Mouse (Mus musculus) CH12.LX (cell line): Measurements from ENCODE around the gene Tmem259.
A peak's percentile ranks its signal among the peaks of the same experiment; 100 is the strongest.

Experiments
- CHD1 ChIP-seq: IDR thresholded peaks from 2 replicates; pipeline ENCODE4 v1.6.1; 2012; ENCODE audit warnings: low read depth, low read length, improper control_type of control experiment, inconsistent platforms
- CHD2 ChIP-seq: IDR thresholded peaks from 2 replicates; pipeline ENCODE4 v1.6.1; 2011; ENCODE audit warnings: low read length, improper control_type of control experiment
- CTCF ChIP-seq, 2 experiments: IDR thresholded peaks in 1 of 2; conservative IDR thresholded peaks in 1 of 2; 2 replicates each; pipeline ENCODE4 v1.5.1; 2011 to 2012; ENCODE audit warnings: low read depth in 2 of 2, low read length in 2 of 2, improper control_type of control experiment in 1 of 2, inconsistent platforms in 1 of 2, mild to moderate bottlenecking in 1 of 2, moderate library complexity in 1 of 2
- MXI1 ChIP-seq: IDR thresholded peaks from 2 replicates; pipeline ENCODE4 v1.6.1; 2011; ENCODE audit warnings: mild to moderate bottlenecking, low read depth, low read length, improper control_type of control experiment
- POLR2A ChIP-seq: IDR thresholded peaks from 2 replicates; pipeline ENCODE4 v1.6.1; 2011; ENCODE audit warnings: low read depth, mild to moderate bottlenecking, improper control_type of control experiment, low read length
- SMC3 ChIP-seq: IDR thresholded peaks from 2 replicates; pipeline ENCODE4 v1.6.1; 2011; ENCODE audit warnings: low read depth, low read length, improper control_type of control experiment
- USF1 ChIP-seq: IDR thresholded peaks from 2 replicates; pipeline ENCODE4 v1.6.1; 2014; ENCODE audit warnings: low read depth, mild to moderate bottlenecking, inconsistent platforms, low read length, improper control_type of control experiment

DNA sequence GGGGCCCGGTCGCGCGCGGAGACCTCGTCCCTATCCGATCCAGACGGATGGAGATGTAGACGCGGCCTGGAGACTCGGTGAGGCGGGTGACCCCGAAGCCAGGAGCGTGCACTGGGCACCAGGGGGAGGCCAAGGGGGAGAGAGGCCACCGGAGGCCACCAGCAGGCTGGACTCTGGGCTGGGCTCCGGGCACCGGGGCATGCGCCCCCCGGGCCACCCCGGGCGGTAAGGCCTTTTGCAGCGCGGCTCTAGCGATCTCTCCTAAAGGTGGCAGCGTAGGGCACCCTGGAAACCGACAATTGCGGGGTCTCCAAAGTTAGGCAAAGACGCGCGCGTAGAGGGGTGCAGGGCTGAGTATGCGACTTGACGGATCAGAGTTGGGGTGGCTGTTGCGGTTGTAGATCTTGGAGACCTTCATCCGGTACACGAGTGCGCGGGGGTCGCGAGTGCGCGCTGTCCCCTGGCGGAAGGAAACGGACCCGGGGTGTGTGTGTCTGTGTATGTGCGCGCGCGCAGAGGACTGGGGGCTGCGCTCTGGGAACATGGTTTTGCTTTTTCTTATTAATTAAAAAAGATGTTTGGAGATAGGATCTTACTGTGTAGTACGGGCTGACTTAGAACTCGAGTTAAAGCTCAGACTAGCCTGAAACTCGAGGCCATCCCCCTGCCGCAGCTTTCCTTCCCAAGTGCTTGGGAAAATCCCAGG lies 56.7 kb downstream of the Tmem259 start:
- no peak; the same call in 1 of the 2 replicates for TF ChIP-seq SMC3
- peak in 1 of 2 experiments; percentile 20; a peak in 2 of 4 replicates for TF ChIP-seq CTCF (conservative IDR thresholded peaks at IDR 0.05 in 1 of 2, IDR thresholded peaks at IDR 0.05 in 1 of 2; ENCODE audit: low read depth in 2 of 2, low read length in 2 of 2)
- TF ChIP-seq USF1: no peak
- TF ChIP-seq MXI1: no peak; the same call in 1 of the 2 replicates
- no peak; the same call in 1 of the 2 replicates for TF ChIP-seq CHD1
- peak; percentile 45; the same call in 1 of the 2 replicates for TF ChIP-seq POLR2A
- no peak for TF ChIP-seq CHD2
